Mouse (Mus musculus): ENCODE results near the gene Cacnb1. TPM values are rescaled to one million over a fixed set of nuclear protein-coding genes. Genes with fewer than 3 reads are reported as not detected.
A peak's percentile ranks its signal among the peaks of the same experiment; 100 is the strongest.

Cacnb1 gene
- polyA plus RNA-seq, 1 experiment from 2014 or later: 51.6 TPM

DNA sequence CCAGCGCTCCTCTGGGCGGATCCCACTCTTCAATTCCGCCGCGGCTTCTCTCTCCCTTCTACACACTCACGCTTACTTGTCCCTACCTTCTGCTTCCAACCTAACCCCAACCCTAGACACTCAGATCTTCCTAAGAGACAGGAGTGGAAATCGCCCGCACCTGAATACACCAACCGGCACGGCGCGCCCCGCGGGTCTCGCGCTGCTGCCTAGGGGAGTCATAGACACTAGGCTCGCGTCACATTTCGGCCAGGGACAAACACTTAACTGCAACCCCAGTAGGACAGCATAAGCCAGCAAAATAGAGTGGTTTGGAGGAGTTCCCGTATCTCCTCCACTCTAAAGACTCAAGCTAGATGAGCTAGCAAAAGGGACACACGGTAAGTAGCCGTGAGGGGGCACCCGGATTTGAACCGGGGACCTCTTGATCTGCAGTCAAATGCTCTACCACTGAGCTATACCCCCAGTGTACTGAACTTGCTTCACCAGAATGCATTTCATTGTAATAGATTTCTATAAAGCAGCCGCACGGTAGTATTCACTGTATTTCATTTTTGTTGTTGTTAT, 34.2 kb downstream of the Cacnb1 start:
- no peaks in the 10 kb centered on the region for H3K36me3 ChIP-seq
- H3K9ac ChIP-seq: peak overlapping the region; percentile 85
- peak; percentile 83 for ATAC-seq (ENCODE audit: low FRiP score)
- H3K4me3 ChIP-seq: peak overlapping the region; percentile 84
- peaks cover 35% of the 10 kb centered on the region for H3K4me1 ChIP-seq (replicated peaks)
- no peaks in the 10 kb centered on the region for H3K9me3 ChIP-seq
- peak overlapping the region; percentile 65 for H3K4me2 ChIP-seq
- WGBS: under 1% methylated on average over 26 of the region's 26 CpGs
- H3K27ac ChIP-seq: peak overlapping the region; percentile 91
- peaks cover 50% of the 10 kb centered on the region for H3K27me3 ChIP-seq

DNA sequence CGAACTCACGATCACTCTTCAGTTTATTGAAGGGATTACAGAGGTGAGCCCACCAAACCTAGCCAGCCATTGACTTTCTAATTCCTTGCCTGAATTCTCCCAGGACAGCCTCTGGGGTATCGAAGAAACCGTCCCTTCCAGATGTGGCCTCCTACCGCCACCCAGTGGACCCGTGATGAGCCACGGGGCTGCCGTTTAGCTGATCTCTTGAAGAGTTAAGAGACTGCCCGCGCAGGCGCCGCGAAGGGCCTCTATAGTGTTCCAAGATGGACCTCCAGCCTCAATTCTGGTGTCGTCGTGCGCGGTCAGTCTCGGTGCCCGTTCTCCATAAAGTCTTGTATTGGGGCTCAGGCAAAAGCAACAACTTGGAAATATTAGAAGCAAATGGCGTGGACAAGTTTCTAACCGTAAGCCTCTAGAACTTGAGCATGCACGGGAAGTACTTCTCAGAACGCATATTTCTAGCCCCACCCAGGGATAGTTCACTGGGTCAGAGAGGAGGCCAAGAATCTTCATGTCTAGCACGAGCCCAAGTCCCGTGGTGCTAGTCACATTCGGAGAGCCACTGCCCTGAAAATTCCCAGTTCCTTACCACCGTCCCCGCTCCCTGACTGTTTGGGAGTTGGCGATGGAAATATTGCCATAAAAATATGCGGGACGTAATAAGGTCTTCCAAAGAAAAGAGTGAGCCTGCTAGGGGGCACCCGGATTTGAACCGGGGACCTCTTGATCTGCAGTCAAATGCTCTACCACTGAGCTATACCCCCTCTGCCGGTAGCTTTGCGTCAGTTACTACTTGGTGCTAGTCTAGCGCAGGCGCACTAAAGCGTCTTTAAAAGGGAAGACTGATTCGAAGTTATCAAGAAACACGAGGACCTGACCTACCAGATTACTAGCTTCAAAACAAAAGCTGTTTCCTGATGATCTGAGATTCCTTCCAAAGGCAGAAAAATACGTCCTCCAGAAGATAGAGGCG, 35.0 kb downstream of the Cacnb1 start:
- H3K4me1 ChIP-seq (replicated peaks): peaks cover 35% of the 10 kb centered on the region
- H3K4me3 ChIP-seq: peak overlapping the region; percentile 84
- peak overlapping the region; percentile 91 for H3K27ac ChIP-seq
- H3K9ac ChIP-seq: peak overlapping the region; percentile 85
- peak; percentile 83 for ATAC-seq (ENCODE audit: low FRiP score)
- under 1% methylated on average over 42 of the region's 42 CpGs for WGBS
- H3K4me2 ChIP-seq: peak overlapping the region; percentile 65
- no peaks in the 10 kb centered on the region for H3K9me3 ChIP-seq
- H3K27me3 ChIP-seq: peaks cover 55% of the 10 kb centered on the region
- no peaks in the 10 kb centered on the region for H3K36me3 ChIP-seq

DNA sequence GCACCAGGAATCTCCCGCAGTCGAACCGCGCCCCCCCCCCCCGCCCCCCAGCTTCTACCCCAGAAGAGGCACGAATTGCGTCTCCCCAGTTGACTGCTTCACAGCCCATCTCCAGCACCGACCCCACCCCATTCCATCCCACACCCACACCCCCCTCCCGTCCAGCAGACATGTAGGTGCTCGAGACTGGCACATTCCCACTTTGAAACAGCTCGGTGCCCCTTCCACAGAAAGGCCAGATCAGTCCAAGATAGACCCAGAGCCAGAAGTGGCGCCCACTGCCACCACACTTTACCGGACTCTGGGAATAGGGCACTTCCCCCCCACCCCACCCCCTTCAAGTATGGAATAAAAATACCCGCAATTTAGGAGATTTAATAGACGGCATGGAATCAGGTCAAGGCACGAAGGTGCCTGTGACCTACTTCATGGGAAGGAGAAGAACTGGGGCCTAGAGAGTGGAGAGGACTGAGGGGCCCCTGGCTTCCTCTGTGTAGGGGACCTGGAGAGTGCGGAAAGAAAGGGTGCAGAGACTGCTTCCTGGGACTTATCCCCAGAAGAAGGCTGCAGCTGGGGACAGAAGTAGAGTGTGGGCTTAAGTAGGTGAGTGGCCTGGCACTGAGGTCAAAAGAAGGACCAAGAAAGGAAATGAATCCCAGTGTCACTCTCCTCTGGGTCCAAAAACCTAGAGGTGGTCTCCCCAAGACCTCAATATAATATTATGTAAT, 35.9 kb downstream of the Cacnb1 start:
- Histone ChIP-seq H3K4me1 (replicated peaks) (peaks cover 35% of the 10 kb centered on the region), H3K9me3 (no peaks in the 10 kb centered on the region), H3K4me3 (peak overlapping the region; percentile 84), H3K27me3 (peaks cover 50% of the 10 kb centered on the region), H3K9ac (peak overlapping the region; percentile 73; the same call in 1 of the 2 replicates), H3K36me3 (no peaks in the 10 kb centered on the region), H3K4me2 (peak overlapping the region; percentile 84), H3K27ac (no peak overlapping the region)
- WGBS: 24% methylated on average over 14 of the region's 17 CpGs
- no peak for ATAC-seq (ENCODE audit: low FRiP score)

DNA sequence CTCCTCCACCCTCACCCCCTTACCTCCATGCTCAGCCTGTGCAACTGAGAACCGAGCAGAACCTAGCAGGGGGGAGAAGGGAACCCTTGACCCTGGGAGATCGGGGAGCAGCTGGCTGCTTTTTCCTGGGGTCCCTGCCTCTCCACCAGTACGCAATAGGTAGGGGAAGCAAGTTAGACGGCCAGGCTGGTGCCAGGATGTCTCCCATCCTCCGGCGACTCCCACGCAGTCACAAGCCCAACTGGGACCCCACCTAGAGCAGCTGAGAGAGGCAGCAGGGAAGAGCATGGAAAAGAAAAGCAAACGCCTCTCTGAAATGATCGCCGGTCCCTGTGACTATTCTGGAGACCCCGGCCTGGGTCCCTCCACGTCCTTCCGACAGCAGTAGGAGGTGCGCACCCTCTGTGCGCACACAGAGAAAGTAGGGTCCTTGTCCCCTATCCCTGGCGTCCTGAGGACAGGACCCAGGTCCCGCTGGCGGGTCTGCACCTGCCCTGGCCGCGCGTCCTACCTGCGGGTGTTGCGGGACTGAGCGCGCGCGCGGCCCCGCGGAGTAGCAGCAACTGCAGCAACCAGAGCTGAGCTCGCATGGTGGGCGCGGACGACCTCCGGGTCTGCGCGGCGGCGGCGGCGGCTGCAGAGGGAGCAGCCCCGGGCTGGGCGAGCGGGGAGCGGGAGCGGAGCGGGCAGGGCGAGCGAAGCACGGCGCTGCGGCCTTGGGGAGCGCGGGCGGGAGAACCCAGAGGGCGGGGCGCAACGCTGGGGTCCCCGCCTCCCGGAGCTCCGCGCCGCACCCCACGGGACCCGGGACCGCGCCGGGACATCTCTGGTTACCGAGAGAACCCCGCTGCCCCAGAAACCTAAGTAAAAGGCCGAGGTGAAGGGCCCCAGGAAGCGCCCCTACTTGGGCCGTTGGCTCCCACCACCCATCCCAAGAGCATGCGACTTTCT, 36.8 kb downstream of the Cacnb1 start, which contains the start of gene Plxdc1:
Gene Plxdc1, minus strand, starts transcription at position 718 of the 951 bp plus-strand sequence.
- Histone ChIP-seq H3K27me3 (peaks cover 50% of the 10 kb centered on the region), H3K4me2 (peak within 1 kb of the TSS; percentile 84), H3K9me3 (no peaks in the 10 kb centered on the region), H3K27ac (no peak within 1 kb of the TSS), H3K36me3 (no peaks in the 10 kb centered on the region), H3K4me3 (peak within 1 kb of the TSS; percentile 84), H3K4me1 (replicated peaks) (peaks cover 35% of the 10 kb centered on the region), H3K9ac (peak within 1 kb of the TSS; percentile 73)
- no peak for ATAC-seq (ENCODE audit: low FRiP score)
- 3% methylated on average over 71 of the region's 74 CpGs for WGBS

DNA sequence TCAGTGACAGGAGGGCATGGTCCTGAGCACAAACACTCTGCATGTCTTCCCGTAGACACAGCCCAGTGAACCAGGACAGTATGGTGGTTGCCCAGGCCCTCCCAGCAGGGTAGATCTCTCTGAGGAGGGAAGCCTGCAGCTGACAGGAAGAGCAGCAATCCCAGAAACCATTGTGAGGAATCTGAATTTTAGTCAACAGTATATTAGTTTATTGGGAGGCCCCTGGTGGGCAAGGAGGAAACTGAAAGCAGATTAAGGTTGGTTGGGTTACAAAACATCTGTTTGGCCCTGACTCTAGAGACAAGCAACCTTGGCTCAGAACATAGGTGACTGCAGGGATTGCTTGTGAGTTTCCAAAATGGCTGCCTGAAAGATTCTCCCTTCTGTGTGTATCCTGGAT, 38.9 kb downstream of the Cacnb1 start:
- no peak for ATAC-seq (ENCODE audit: low FRiP score)
- Histone ChIP-seq H3K9ac (no peak overlapping the region), H3K9me3 (no peaks in the 10 kb centered on the region), H3K4me1 (replicated peaks) (peaks cover 23% of the 10 kb centered on the region), H3K27ac (no peak overlapping the region), H3K4me3 (no peak overlapping the region), H3K4me2 (no peak overlapping the region), H3K36me3 (no peaks in the 10 kb centered on the region), H3K27me3 (peaks cover 41% of the 10 kb centered on the region)
- WGBS: 65% methylated on average over 1 of the region's 1 CpGs

DNA sequence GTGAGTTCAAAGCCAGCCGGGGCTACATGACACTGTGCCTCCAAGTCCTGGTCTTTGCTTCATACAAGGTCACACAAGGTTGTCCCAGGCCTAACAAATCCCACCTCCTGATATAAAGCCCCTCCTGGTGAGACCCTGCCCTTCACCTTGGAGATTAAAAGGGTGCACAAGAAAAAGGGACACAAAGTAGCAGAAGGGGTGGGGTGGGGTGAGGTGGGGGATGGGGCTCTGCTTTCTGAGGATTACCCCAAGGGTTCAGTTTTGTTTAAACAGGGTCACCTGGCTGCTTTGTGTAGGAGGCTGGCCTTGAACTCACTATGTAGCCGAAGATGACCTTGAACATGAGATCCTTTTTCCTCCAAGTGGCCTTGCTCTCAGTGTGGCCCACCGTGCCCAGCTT, 39.3 kb downstream of the Cacnb1 start:
- H3K4me3 ChIP-seq: no peak overlapping the region
- 93% methylated on average over 3 of the region's 3 CpGs for WGBS
- peaks cover 23% of the 10 kb centered on the region for H3K4me1 ChIP-seq (replicated peaks)
- no peaks in the 10 kb centered on the region for H3K9me3 ChIP-seq
- no peak for ATAC-seq (ENCODE audit: low FRiP score)
- peaks cover 41% of the 10 kb centered on the region for H3K27me3 ChIP-seq
- H3K9ac ChIP-seq: no peak overlapping the region
- no peak overlapping the region for H3K27ac ChIP-seq
- H3K36me3 ChIP-seq: no peaks in the 10 kb centered on the region
- H3K4me2 ChIP-seq: no peak overlapping the region

DNA sequence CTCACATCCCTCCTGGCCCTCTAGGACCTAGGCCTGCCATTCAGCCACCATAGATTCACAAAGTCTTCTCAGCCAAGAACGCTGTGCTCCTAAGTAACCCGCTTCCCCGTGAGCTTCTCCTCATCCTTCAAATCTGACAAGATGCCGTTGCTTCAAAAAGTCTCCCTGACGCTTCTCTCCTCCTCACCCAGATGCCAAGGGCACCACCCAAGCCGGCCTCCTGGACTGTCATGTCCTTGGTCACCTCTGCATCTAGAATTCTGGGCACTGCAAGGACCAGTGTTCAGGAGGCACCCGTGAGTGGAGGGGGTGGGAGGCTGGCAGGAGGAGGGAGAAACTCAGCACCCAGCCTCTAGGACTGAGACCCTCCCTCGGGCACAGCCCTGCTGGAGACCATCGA, 40.1 kb downstream of the Cacnb1 start:
- no peak overlapping the region for H3K27ac ChIP-seq
- no peaks in the 10 kb centered on the region for H3K9me3 ChIP-seq
- 94% methylated on average over 9 of the region's 9 CpGs for WGBS
- H3K4me2 ChIP-seq: no peak overlapping the region
- H3K4me3 ChIP-seq: no peak overlapping the region
- H3K27me3 ChIP-seq: peaks cover 41% of the 10 kb centered on the region
- H3K36me3 ChIP-seq: no peaks in the 10 kb centered on the region
- no peak for ATAC-seq (ENCODE audit: low FRiP score)
- H3K4me1 ChIP-seq (replicated peaks): peaks cover 21% of the 10 kb centered on the region
- H3K9ac ChIP-seq: no peak overlapping the region

DNA sequence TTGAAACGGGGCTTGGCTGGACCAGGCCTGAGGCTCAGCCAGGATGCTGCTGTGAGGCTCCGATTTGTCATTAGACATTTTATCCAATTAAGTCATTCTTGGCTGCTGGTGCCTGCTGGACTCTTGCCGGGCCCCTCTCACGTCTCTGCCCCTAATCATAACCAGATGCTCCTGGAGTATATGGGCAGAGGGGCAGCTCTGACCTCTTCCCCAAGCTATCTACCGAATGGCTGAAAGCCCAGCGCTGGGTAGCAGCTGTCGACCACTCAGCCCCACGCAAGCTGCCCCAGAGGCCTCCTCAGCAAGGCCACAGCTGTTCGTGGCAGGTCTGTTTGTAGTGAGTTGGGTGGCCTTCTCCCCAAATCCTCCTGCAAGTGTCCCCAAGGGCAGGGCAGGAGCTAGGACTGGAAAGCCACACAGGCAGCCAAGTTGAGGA, 42.3 kb downstream of the Cacnb1 start:
- peak overlapping the region; percentile 24; the same call in 1 of the 2 replicates for H3K27ac ChIP-seq
- 59% methylated on average over 9 of the region's 9 CpGs for WGBS
- no peak overlapping the region for H3K9ac ChIP-seq
- no peak overlapping the region for H3K4me3 ChIP-seq
- no peaks in the 10 kb centered on the region for H3K9me3 ChIP-seq
- peaks cover 3% of the 10 kb centered on the region for H3K4me1 ChIP-seq (replicated peaks)
- H3K4me2 ChIP-seq: no peak overlapping the region
- no peaks in the 10 kb centered on the region for H3K36me3 ChIP-seq
- H3K27me3 ChIP-seq: peaks cover 24% of the 10 kb centered on the region
- no peak for ATAC-seq (ENCODE audit: low FRiP score)

DNA sequence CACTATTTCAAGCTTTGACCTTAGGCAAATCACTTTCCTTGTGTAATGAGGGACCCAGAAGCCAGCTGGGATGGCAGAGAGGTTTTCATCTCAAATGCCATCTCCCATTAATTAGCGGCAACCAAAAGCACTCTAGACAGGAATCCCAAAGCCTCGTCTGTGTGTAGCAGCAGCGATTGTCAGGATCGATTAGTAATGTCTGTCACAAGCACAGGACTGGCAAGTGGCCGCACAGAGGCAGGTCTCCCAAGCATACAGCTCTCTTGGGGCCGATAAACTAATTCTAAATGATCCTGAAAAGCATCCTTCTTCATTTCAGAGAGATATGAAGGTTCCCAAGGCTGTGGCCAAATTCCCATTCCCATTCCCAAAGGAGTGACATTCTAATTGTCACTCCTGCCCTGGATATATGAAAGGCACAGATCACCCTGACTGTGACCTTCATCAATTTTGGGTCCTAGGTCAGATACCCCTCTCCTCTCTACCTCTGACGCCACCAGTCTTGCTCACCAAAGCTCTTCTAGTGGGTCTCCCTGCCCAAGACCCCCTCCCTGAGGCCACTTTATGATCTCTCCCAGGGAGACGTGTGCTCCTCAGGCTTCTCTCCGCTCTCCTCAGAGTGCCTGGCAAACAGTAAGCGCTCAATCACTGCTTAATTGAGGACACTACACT, 42.9 kb downstream of the Cacnb1 start:
- no peak overlapping the region for H3K4me3 ChIP-seq
- H3K9ac ChIP-seq: no peak overlapping the region
- peaks cover 3% of the 10 kb centered on the region for H3K4me1 ChIP-seq (replicated peaks)
- no peak overlapping the region for H3K27ac ChIP-seq
- H3K9me3 ChIP-seq: no peaks in the 10 kb centered on the region
- no peak overlapping the region for H3K4me2 ChIP-seq
- no peak for ATAC-seq (ENCODE audit: low FRiP score)
- H3K27me3 ChIP-seq: peaks cover 18% of the 10 kb centered on the region
- no peaks in the 10 kb centered on the region for H3K36me3 ChIP-seq
- WGBS: 68% methylated on average over 10 of the region's 10 CpGs

DNA sequence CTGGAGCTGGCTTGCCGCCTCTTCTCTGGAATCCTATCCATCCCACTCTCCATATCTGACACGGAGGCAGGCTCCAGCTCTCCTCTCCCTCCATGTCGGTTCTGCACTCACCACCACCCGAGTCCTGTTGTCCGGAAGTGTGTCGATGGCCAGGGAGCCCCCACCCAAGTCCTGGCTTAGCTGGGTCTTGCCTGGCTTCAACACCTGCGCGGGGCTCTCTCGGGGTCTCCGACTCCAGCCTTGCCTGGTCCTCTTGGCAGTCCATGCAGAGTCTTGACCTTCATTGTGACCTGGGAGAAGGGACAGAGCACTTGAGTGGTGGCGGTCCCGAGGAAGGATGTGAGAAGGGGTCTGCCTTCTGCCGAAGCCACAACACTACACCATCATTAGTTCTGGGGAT, 44.4 kb downstream of the Cacnb1 start:
- H3K4me1 ChIP-seq (replicated peaks): peaks cover 3% of the 10 kb centered on the region
- H3K4me2 ChIP-seq: no peak overlapping the region
- H3K4me3 ChIP-seq: no peak overlapping the region
- 88% methylated on average over 13 of the region's 13 CpGs for WGBS
- H3K27me3 ChIP-seq: peaks cover 2% of the 10 kb centered on the region; the same call in 1 of the 2 replicates
- no peak overlapping the region for H3K9ac ChIP-seq
- no peaks in the 10 kb centered on the region for H3K36me3 ChIP-seq
- H3K27ac ChIP-seq: no peak overlapping the region
- ATAC-seq (ENCODE audit: low FRiP score): no peak
- H3K9me3 ChIP-seq: no peaks in the 10 kb centered on the region

DNA sequence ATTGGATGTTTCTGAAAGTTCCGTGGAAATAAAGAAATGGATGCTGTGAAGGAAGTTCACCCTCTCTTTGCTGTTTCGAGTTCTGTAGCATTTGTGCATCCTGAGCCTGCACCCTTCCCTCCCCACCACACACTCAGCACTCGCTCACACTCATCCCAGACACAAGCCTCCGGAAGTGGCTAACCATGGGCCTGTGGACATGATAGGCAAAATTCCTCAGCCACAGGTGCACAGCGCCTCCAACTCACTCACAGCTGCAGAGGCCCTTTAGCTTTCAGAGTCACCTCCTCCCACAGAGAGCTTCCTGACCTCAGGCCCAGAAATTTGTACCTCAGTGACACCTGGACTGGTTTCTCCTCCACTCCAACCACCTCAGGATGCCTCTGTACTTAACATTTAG, 45.0 kb downstream of the Cacnb1 start:
- no peak overlapping the region for H3K27ac ChIP-seq
- peaks cover 3% of the 10 kb centered on the region for H3K4me1 ChIP-seq (replicated peaks)
- no peaks in the 10 kb centered on the region for H3K27me3 ChIP-seq
- 83% methylated on average over 5 of the region's 5 CpGs for WGBS
- no peaks in the 10 kb centered on the region for H3K36me3 ChIP-seq
- no peak for ATAC-seq (ENCODE audit: low FRiP score)
- H3K4me3 ChIP-seq: no peak overlapping the region
- no peak overlapping the region for H3K9ac ChIP-seq
- no peaks in the 10 kb centered on the region for H3K9me3 ChIP-seq
- no peak overlapping the region for H3K4me2 ChIP-seq

Measured in hindbrain, embryonic 13.5 days (tissue).